In genomic region chr7:47001900-47002275, GRCm38 (mm10) we compare ENCODE assay signal across 19 mouse cellular contexts. TPM values are rescaled to one million over a fixed set of nuclear protein-coding genes. Genes with fewer than 3 reads are reported as not detected.
DNase-seq lines count a peak whose midpoint lies in the region; ATAC-seq and TF ChIP-seq lines count a peak whose summit lies in the region.
"Had no signal": no experiment of that assay in that cellular context is flagged by ENCODE, and none has a peak within 500 bp of the region (broad histone marks: within the 10 kb centered on the region; RNA-seq: fewer than 3 reads in every experiment).

No protein-coding gene starts in this region.

- H3K4me2 ChIP-seq in kidney, postnatal 0 days (ENCODE audit: low read length) = no peak overlapping the region
- no peak overlapping the region for H3K4me2 ChIP-seq in forebrain, embryonic 15.5 days (replicated peaks)
- no peak overlapping the region for H3K4me2 ChIP-seq in stomach, postnatal 0 days (replicated peaks; ENCODE audit: low read depth)
- H3K4me2 ChIP-seq: kidney, embryonic 15.5 days had no signal

- H3K27me3 ChIP-seq in kidney, postnatal 0 days (ENCODE audit: insufficient read depth, low read length) = no peaks in the 10 kb centered on the region
- no peaks in the 10 kb centered on the region for H3K27me3 ChIP-seq in forebrain, embryonic 15.5 days
- H3K27me3 ChIP-seq in stomach, postnatal 0 days (ENCODE audit: control insufficient read depth, insufficient read depth, low read length) = no peaks in the 10 kb centered on the region
- H3K27me3 ChIP-seq: kidney, embryonic 15.5 days; liver, embryonic 13.5 days had no signal

- no peak for TF ChIP-seq EP300 in stomach, postnatal 0 days (optimal IDR thresholded peaks at IDR 0.05)

- WGBS in kidney, postnatal 0 days = 77% methylated on average over 4 of the region's 4 CpGs
- 60% methylated on average over 4 of the region's 4 CpGs for WGBS in forebrain, embryonic 15.5 days
- 41% methylated on average over 4 of the region's 4 CpGs for WGBS in stomach, postnatal 0 days

- TF ChIP-seq CTCF in kidney, postnatal 0 days (IDR thresholded peaks at IDR 0.05; ENCODE audit: low read depth) = no peak
- no peak for TF ChIP-seq CTCF in stomach, postnatal 0 days (IDR thresholded peaks at IDR 0.05; ENCODE audit: low read depth)

- no peak for ATAC-seq in kidney, postnatal 0 days (replicated peaks; ENCODE audit: low FRiP score, low read depth)
- no peak for ATAC-seq in forebrain, embryonic 15.5 days (replicated peaks)
- ATAC-seq in stomach, postnatal 0 days (ENCODE audit: low FRiP score, low TSS enrichment) = no peak

- peaks cover 14% of the 10 kb centered on the region for H3K36me3 ChIP-seq in kidney, postnatal 0 days (ENCODE audit: insufficient read depth, low read length)
- H3K36me3 ChIP-seq in forebrain, embryonic 15.5 days = peaks cover 19% of the 10 kb centered on the region
- H3K36me3 ChIP-seq in stomach, postnatal 0 days (ENCODE audit: control insufficient read depth, insufficient read depth, low read length) = peaks cover 7% of the 10 kb centered on the region

- DNase-seq in heart, adult 11 months = peak; percentile 85
- DNase-seq in heart, adult 9 months (ENCODE audit: low spot score in 2 of 2) = no peak
- DNase-seq in kidney, postnatal 0 days (ENCODE audit: low spot score) = no peak
- DNase-seq in kidney, postnatal 25 days = no peak
- DNase-seq in stomach, postnatal 0 days (ENCODE audit: low spot score) = no peak
- no peak for DNase-seq in spleen, postnatal 36 days (ENCODE audit: low spot score in 2 of 2)
- DNase-seq: adrenal gland, postnatal 14 days; B cell, adult 2 months; cerebellum, adult 18-20 months; cerebellum, postnatal 36 days; heart, adult 2 months; heart, postnatal 36 days; liver, embryonic 13.5 days; midbrain, embryonic 14.5 days; thymus, postnatal 4 days had no signal

- no peak overlapping the region for H3K9ac ChIP-seq in kidney, postnatal 0 days (ENCODE audit: low read depth, low read length)
- H3K9ac ChIP-seq in forebrain, embryonic 15.5 days (replicated peaks) = no peak overlapping the region
- no peak overlapping the region for H3K9ac ChIP-seq in stomach, postnatal 0 days (ENCODE audit: low read length)
- H3K9ac ChIP-seq: kidney, embryonic 15.5 days; liver, embryonic 13.5 days had no signal

- H3K27ac ChIP-seq in kidney, postnatal 0 days = 0 out of 2 replicates have a peak overlapping the region, but pooled peaks have one; percentile 25
- H3K27ac ChIP-seq in forebrain, embryonic 15.5 days (replicated peaks) = peak overlapping the region; percentile 62
- peak overlapping the region; percentile 35; the same call in 1 of the 2 replicates for H3K27ac ChIP-seq in stomach, postnatal 0 days (replicated peaks)
- H3K27ac ChIP-seq: liver, embryonic 13.5 days had no signal

- H3K4me1 ChIP-seq in kidney, postnatal 0 days (replicated peaks; ENCODE audit: insufficient read depth, low read length) = no peaks in the 10 kb centered on the region; the same call in 1 of the 2 replicates
- H3K4me1 ChIP-seq in forebrain, embryonic 15.5 days = peaks cover 71% of the 10 kb centered on the region
- peaks cover 3% of the 10 kb centered on the region; the same call in 1 of the 2 replicates for H3K4me1 ChIP-seq in stomach, postnatal 0 days (replicated peaks; ENCODE audit: control insufficient read depth, insufficient read depth)

- H3K9me3 ChIP-seq in kidney, postnatal 0 days (replicated peaks; ENCODE audit: low read length) = no peaks in the 10 kb centered on the region
- no peaks in the 10 kb centered on the region for H3K9me3 ChIP-seq in forebrain, embryonic 15.5 days
- H3K9me3 ChIP-seq in stomach, postnatal 0 days (ENCODE audit: control insufficient read depth, low read length) = no peaks in the 10 kb centered on the region
- H3K9me3 ChIP-seq: kidney, embryonic 15.5 days; liver, embryonic 13.5 days had no signal

- H3K4me3 ChIP-seq in kidney, postnatal 0 days (replicated peaks; ENCODE audit: low read depth, low read length) = no peak overlapping the region
- H3K4me3 ChIP-seq in forebrain, embryonic 15.5 days = no peak overlapping the region
- no peak overlapping the region for H3K4me3 ChIP-seq in stomach, postnatal 0 days (ENCODE audit: low read depth, low read length)
- H3K4me3 ChIP-seq: heart, adult 2 months; kidney, embryonic 15.5 days; liver, embryonic 13.5 days had no signal

RNA-seq across cellular contexts. Expression of gene Spty2d1, which starts 6.3 kb away (rescaled TPM):
- polyA plus RNA-seq in kidney, postnatal 0 days (2015; fragmentation: Nextera tagmentation; extraction: Ambion mirVana) = 13.7 and 15.9 TPM in 2 replicates
- polyA plus RNA-seq in forebrain, embryonic 15.5 days (2015; fragmentation: Nextera tagmentation; extraction: Ambion mirVana) = 11.5 and 12.2 TPM in 2 replicates
- 11.0 and 11.8 TPM in 2 replicates for polyA plus RNA-seq in stomach, postnatal 0 days (2015; fragmentation: Nextera tagmentation; extraction: Ambion mirVana)

RNA-seq across cellular contexts. Expression of gene Gm9999, which starts 18.5 kb away (rescaled TPM):
- polyA plus RNA-seq in kidney, postnatal 0 days (2015; fragmentation: Nextera tagmentation; extraction: Ambion mirVana) = not detected in 2 replicates
- polyA plus RNA-seq in forebrain, embryonic 15.5 days (2015; fragmentation: Nextera tagmentation; extraction: Ambion mirVana) = not detected in 2 replicates
- not detected in 2 replicates for polyA plus RNA-seq in stomach, postnatal 0 days (2015; fragmentation: Nextera tagmentation; extraction: Ambion mirVana)
- polyA plus RNA-seq: heart, adult 2 months; kidney, embryonic 15.5 days; liver, embryonic 13.5 days; lung, embryonic 16.5 days; midbrain, embryonic 14.5 days; spleen, adult 2 months had no signal

RNA-seq across cellular contexts. Expression of gene Uevld, which starts 43.6 kb away (rescaled TPM):
- polyA plus RNA-seq in kidney, postnatal 0 days (2015; fragmentation: Nextera tagmentation; extraction: Ambion mirVana) = 7.2 and 8.0 TPM in 2 replicates
- polyA plus RNA-seq in forebrain, embryonic 15.5 days (2015; fragmentation: Nextera tagmentation; extraction: Ambion mirVana) = 8.1 and 8.9 TPM in 2 replicates
- polyA plus RNA-seq in stomach, postnatal 0 days (2015; fragmentation: Nextera tagmentation; extraction: Ambion mirVana) = 6.0 and 6.5 TPM in 2 replicates

RNA-seq across cellular contexts. Expression of gene Tmem86a, which starts 48.5 kb away (rescaled TPM):
- 42.1 and 43.6 TPM in 2 replicates for polyA plus RNA-seq in kidney, postnatal 0 days (2015; fragmentation: Nextera tagmentation; extraction: Ambion mirVana)
- 25.4 and 25.7 TPM in 2 replicates for polyA plus RNA-seq in forebrain, embryonic 15.5 days (2015; fragmentation: Nextera tagmentation; extraction: Ambion mirVana)
- polyA plus RNA-seq in stomach, postnatal 0 days (2015; fragmentation: Nextera tagmentation; extraction: Ambion mirVana) = 21.1 and 22.7 TPM in 2 replicates
